ENCODE assay signal across 16 mouse cellular contexts in genomic region chr8:120000461-120000860, GRCm38 (mm10). TPM values are rescaled to one million over a fixed set of nuclear protein-coding genes. Genes with fewer than 3 reads are reported as not detected.
DNase-seq lines count a peak whose midpoint lies in the region; ATAC-seq lines count a peak whose summit lies in the region.
"Had no signal": no experiment of that assay in that cellular context is flagged by ENCODE, and none has a peak within 500 bp of the region (broad histone marks: within the 10 kb centered on the region; RNA-seq: fewer than 3 reads in every experiment).

No protein-coding gene starts in this region.

- no peak for ATAC-seq in megakaryocyte-erythroid progenitor cell, adult 5-6 weeks (replicated peaks; ENCODE audit: low FRiP score, low TSS enrichment, poor library complexity, severe bottlenecking)
- ATAC-seq in erythroblast, adult 5-6 weeks (replicated peaks; ENCODE audit: low FRiP score, poor library complexity, severe bottlenecking): no peak
- ATAC-seq: forebrain, postnatal 0 days had no signal

- peak; percentile 62 to 78 for DNase-seq in heart, adult 18-20 months
- DNase-seq in heart, postnatal 25 days (ENCODE audit: low spot score): no peak
- peak; percentile 63 for DNase-seq in adrenal gland, adult 8-10 months
- peak; percentile 47 to 53 for DNase-seq in gastrocnemius, adult 8-10 months (ENCODE audit: low spot score in 2 of 2)
- no peak for DNase-seq in limb, embryonic 10.5 days (ENCODE audit: low spot score)
- DNase-seq in left cerebral cortex, adult 9 months (ENCODE audit: low spot score in 2 of 2): no peak
- DNase-seq: cerebellum, adult 18-20 months; forebrain, postnatal 0 days; layer of hippocampus, adult 9-11 months; thymus, postnatal 36 days had no signal

- peak overlapping the region; percentile 27; the same call in 1 of the 2 replicates for H3K27ac ChIP-seq in limb, embryonic 10.5 days
- H3K27ac ChIP-seq: embryonic facial prominence, embryonic 13.5 days; liver, embryonic 14.5 days; neural tube, embryonic 15.5 days had no signal

- H3K4me3 ChIP-seq in limb, embryonic 10.5 days: no peak overlapping the region
- H3K4me3 ChIP-seq: embryonic facial prominence, embryonic 13.5 days; kidney, embryonic 15.5 days; neural tube, embryonic 15.5 days had no signal

- intact Hi-C loops in heart, postnatal 25 days (cut with DNase I): loop anchor here (5.0 kb wide), 1 partner anchor 42 kb away; no protein-coding TSS in a partner anchor

- no peaks in the 10 kb centered on the region for H3K36me3 ChIP-seq in limb, embryonic 10.5 days
- H3K36me3 ChIP-seq: embryonic facial prominence, embryonic 13.5 days; kidney, embryonic 15.5 days; neural tube, embryonic 15.5 days had no signal

- H3K9me3 ChIP-seq in limb, embryonic 10.5 days (replicated peaks): no peaks in the 10 kb centered on the region
- H3K9me3 ChIP-seq: embryonic facial prominence, embryonic 13.5 days; kidney, embryonic 15.5 days; neural tube, embryonic 15.5 days had no signal

- H3K4me1 ChIP-seq in limb, embryonic 10.5 days: peaks cover 71% of the 10 kb centered on the region

- H3K27me3 ChIP-seq in limb, embryonic 10.5 days (ENCODE audit: low read depth, poor library complexity, severe bottlenecking): no peaks in the 10 kb centered on the region
- H3K27me3 ChIP-seq: embryonic facial prominence, embryonic 13.5 days; kidney, embryonic 15.5 days; neural tube, embryonic 15.5 days had no signal

- WGBS in limb, embryonic 10.5 days: 70% methylated on average over 8 of the region's 8 CpGs

RNA-seq across cellular contexts. Expression of gene Crispld2, which starts 8.2 kb away (rescaled TPM):
- 10 to 100 TPM; 25.1 to 27.1 TPM for total RNA-seq in heart, adult 18-20 months (2021)
- 10 to 100 TPM; 21.7 to 25.7 TPM for total RNA-seq in heart, postnatal 25 days (2021)
- 10 to 100 TPM in 2 of 4 experiments, 1 to 10 TPM in 2; 7.4 to 14.4 (median 10.5) TPM for total RNA-seq in adrenal gland, adult 8-10 months (2022)
- 10 to 100 TPM in 1 of 4 experiments, 1 to 10 TPM in 3; 5.3 to 13.6 (median 8.1) TPM for total RNA-seq in gastrocnemius, adult 8-10 months (2022)
- polyA plus RNA-seq in limb, embryonic 10.5 days (2016; fragmentation: Nextera tagmentation; extraction: Ambion mirVana): 5.0 and 6.1 TPM in 2 replicates
- 0.47 TPM in 1 of 2 replicates, not detected in the other for total RNA-seq in megakaryocyte-erythroid progenitor cell, adult 5-6 weeks (2014; fragmentation: Nextera tagmentation)
- total RNA-seq in megakaryocyte-erythroid progenitor cell, adult 5-6 weeks (2017): not detected in 2 replicates
- 1.9 and 3.1 TPM in 2 replicates for total RNA-seq in erythroblast, adult 5-6 weeks (2015; ENCODE audit: low replicate concordance)
- total RNA-seq in erythroblast, adult 5-6 weeks (2017; ENCODE audit: low replicate concordance): 2.9 and 3.0 TPM in 2 replicates

Comparison
In these comparisons a context has a peak if more than half of its experiments do, and no peak if none do; other contexts are left out.
1. DNase-seq: peak in heart, adult 18-20 months (2 of 2), adrenal gland, adult 8-10 months (single experiment) and gastrocnemius, adult 8-10 months (2 of 2); none in heart, postnatal 25 days (single experiment), limb, embryonic 10.5 days (single experiment) and left cerebral cortex, adult 9 months (0 of 2).